Mouse (Mus musculus) brain, embryonic 14.5 days (tissue): Measurements from ENCODE around the gene Cox17.
A peak's percentile ranks its signal among the peaks of the same experiment; 100 is the strongest.

Experiments
- CTCF ChIP-seq: fragments of 200-500 bp; IDR thresholded peaks from 2 replicates; pipeline ENCODE4 v1.5.1; 2012; ENCODE audit warnings: inconsistent platforms, mild to moderate bottlenecking, moderate library complexity, borderline replicate concordance; ENCODE audit not compliant: insufficient read depth, insufficient read length; ENCODE audit errors: extremely low read depth
- POLR2A ChIP-seq: fragments of 200-500 bp; IDR thresholded peaks from 2 replicates; pipeline ENCODE4 v1.6.1; 2012; ENCODE audit warnings: mild to moderate bottlenecking, inconsistent platforms, borderline replicate concordance; ENCODE audit not compliant: poor library complexity, insufficient read depth, insufficient read length, severe bottlenecking; ENCODE audit errors: extremely low read depth

DNA sequence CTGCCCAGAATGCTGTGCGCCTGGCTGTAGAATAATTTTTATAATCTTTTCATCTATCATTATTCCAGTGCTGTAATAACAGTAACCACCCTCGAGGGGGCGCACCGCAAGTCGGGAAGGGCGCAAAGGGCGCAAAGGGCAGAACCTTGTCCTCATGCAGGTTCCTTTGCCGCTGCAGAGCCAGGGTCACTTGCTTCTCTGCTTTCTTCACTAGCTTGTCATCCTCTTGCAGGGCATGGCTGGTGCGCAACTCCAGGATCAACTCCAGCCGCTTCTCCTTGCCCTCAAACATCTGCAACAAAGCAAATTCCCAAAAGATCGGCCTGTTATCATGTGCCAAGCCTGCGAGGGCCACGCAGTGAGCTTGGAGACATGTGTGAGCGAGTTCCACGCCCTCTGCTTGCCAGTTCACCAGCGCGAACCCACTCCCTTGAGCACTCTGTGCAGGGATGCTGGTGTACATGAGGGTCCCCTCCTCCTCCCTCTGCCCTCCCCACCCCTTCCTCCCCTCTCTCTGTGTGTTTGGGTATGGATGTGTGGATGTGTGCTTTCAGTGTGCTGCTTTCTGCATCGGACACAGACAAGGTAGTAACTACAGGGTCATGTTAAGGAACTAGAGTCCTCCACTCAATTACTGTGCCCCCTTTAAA is 40.1 kb upstream of the Cox17 start:
- TF ChIP-seq POLR2A (no peak), CTCF (peak; percentile 61)
